Mouse (Mus musculus) kidney, embryonic 15.5 days (tissue): ENCODE results near the gene Faf1. TPM values are rescaled to one million over a fixed set of nuclear protein-coding genes. Genes with fewer than 3 reads are reported as not detected.
A peak's percentile ranks its signal among the peaks of the same experiment; 100 is the strongest.
"Not testable (repeated sequence)": the region's sequence is repeated elsewhere in the genome, so short reads cannot be mapped to it uniquely, and the experiment has no call there.

ENCODE experiments used
- ATAC-seq: fragments of 200-750 bp; cut with Nextera tagmentation; replicated peaks from 2 replicates; pipeline ENCODE4 v1.8.0; 2017; ENCODE audit warnings: moderate TSS enrichment; ENCODE audit not compliant: low FRiP score
- H3K27ac ChIP-seq: fragments of 300-500 bp; sonication (generic); 2 replicates; pipeline ENCODE4 v1.5.1; 2015; ENCODE audit warnings: mild to moderate bottlenecking, inconsistent platforms
- H3K27me3 ChIP-seq: fragments of 300-500 bp; sonication (generic); 2 replicates; pipeline ENCODE4 v1.6.1; 2015; ENCODE audit warnings: inconsistent platforms
- H3K36me3 ChIP-seq: fragments of 300-500 bp; sonication (generic); 2 replicates; pipeline ENCODE4 v1.6.1; 2015; ENCODE audit warnings: inconsistent platforms
- H3K4me1 ChIP-seq: fragments of 300-500 bp; sonication (generic); 2 replicates; pipeline ENCODE4 v1.6.1; 2015; ENCODE audit warnings: inconsistent platforms
- H3K4me2 ChIP-seq: fragments of 300-500 bp; sonication (generic); 2 replicates; pipeline ENCODE4 v1.6.1; 2015; ENCODE audit warnings: moderate library complexity, mild to moderate bottlenecking, inconsistent platforms
- H3K4me3 ChIP-seq: fragments of 300-500 bp; sonication (generic); replicated peaks from 2 replicates; pipeline ENCODE4 v1.5.1; 2015; ENCODE audit warnings: mild to moderate bottlenecking, inconsistent platforms
- H3K9ac ChIP-seq: fragments of 300-500 bp; sonication (generic); 2 replicates; pipeline ENCODE4 v1.6.1; 2015; ENCODE audit warnings: mild to moderate bottlenecking, inconsistent platforms
- H3K9me3 ChIP-seq: fragments of 300-500 bp; sonication (generic); replicated peaks from 2 replicates; pipeline ENCODE4 v1.6.1; 2016; ENCODE audit warnings: inconsistent platforms
- WGBS: fragments of 180-500 bp; shearing (Covaris S2); methylation state at CpG from one replicate; pipeline ENCODE4 v1.1.7; 2015; ENCODE audit warnings: mixed read lengths; 5-methylcytosine and 5-hydroxymethylcytosine counted together
- polyA plus RNA-seq: library from polyadenylated mRNA; unstranded; fragments of >200 nt; fragmentation: Nextera tagmentation; extraction: Ambion mirVana; gene quantifications from 2 replicates; pipeline ENCODE4 v1.2.1, GENCODE M21; 2015

Gene Faf1
- polyA plus RNA-seq, 1 experiment from 2014 or later = 22.7 TPM

GRCm38 (mm10) chr4:109666461-109667269 is 9.7 kb upstream of the Faf1 start, which contains the start of gene Cdkn2c:
Cdkn2c (minus strand) TSS chr4:109667189.
- peaks cover 23% of the 10 kb centered on the region for H3K4me1 ChIP-seq
- no peaks in the 10 kb centered on the region for H3K36me3 ChIP-seq
- peak within 1 kb of the TSS; percentile 97 for H3K4me2 ChIP-seq
- H3K9ac ChIP-seq = peak within 1 kb of the TSS; percentile 91
- no peaks in the 10 kb centered on the region for H3K9me3 ChIP-seq
- H3K4me3 ChIP-seq = peak within 1 kb of the TSS; percentile 74
- ATAC-seq = peak; percentile 96
- under 1% methylated on average over 64 of the region's 64 CpGs for WGBS
- H3K27ac ChIP-seq = peak within 1 kb of the TSS; percentile 94
- peaks cover 24% of the 10 kb centered on the region for H3K27me3 ChIP-seq

- ATAC-seq = no peak
- peak overlapping the region; percentile 97 for H3K4me2 ChIP-seq
- H3K27me3 ChIP-seq = peaks cover 18% of the 10 kb centered on the region
- H3K36me3 ChIP-seq = no peaks in the 10 kb centered on the region
- 64% methylated on average over 2 of the region's 2 CpGs for WGBS
- no peaks in the 10 kb centered on the region for H3K9me3 ChIP-seq
- peaks cover 23% of the 10 kb centered on the region for H3K4me1 ChIP-seq
- no peak overlapping the region for H3K9ac ChIP-seq
- H3K27ac ChIP-seq = no peak overlapping the region
- peak overlapping the region; percentile 74 for H3K4me3 ChIP-seq
These were observed 8.9 kb upstream of the Faf1 start for GRCm38 (mm10) chr4:109667518-109667917.

GRCm38 (mm10) chr4:109670213-109670612 is 6.2 kb upstream of the Faf1 start:
- no peak overlapping the region for H3K9ac ChIP-seq
- no peak overlapping the region for H3K4me3 ChIP-seq
- H3K4me2 ChIP-seq = no peak overlapping the region
- peaks cover 17% of the 10 kb centered on the region for H3K4me1 ChIP-seq
- 59% methylated on average over 2 of the region's 2 CpGs for WGBS
- no peak for ATAC-seq
- H3K36me3 ChIP-seq = no peaks in the 10 kb centered on the region
- no peaks in the 10 kb centered on the region for H3K9me3 ChIP-seq
- peaks cover under 1% of the 10 kb centered on the region for H3K27me3 ChIP-seq
- no peak overlapping the region for H3K27ac ChIP-seq

- no peak overlapping the region for H3K4me3 ChIP-seq
- ATAC-seq = no peak
- 72% methylated on average over 1 of the region's 1 CpGs for WGBS
- H3K9me3 ChIP-seq = no peaks in the 10 kb centered on the region
- H3K36me3 ChIP-seq = no peaks in the 10 kb centered on the region
- H3K27ac ChIP-seq = no peak overlapping the region
- no peak overlapping the region for H3K9ac ChIP-seq
- peaks cover 6% of the 10 kb centered on the region; the same call in 1 of the 2 replicates for H3K4me1 ChIP-seq
- no peaks in the 10 kb centered on the region for H3K27me3 ChIP-seq
- no peak overlapping the region for H3K4me2 ChIP-seq
These were observed 4.4 kb upstream of the Faf1 start for GRCm38 (mm10) chr4:109671941-109672340.

GRCm38 (mm10) chr4:109674097-109674496 is 2.3 kb upstream of the Faf1 start:
- H3K27ac ChIP-seq = no peak overlapping the region
- H3K4me3 ChIP-seq = no peak overlapping the region
- no peaks in the 10 kb centered on the region for H3K27me3 ChIP-seq
- no peak overlapping the region for H3K9ac ChIP-seq
- no peaks in the 10 kb centered on the region for H3K9me3 ChIP-seq
- H3K4me2 ChIP-seq = no peak overlapping the region
- ATAC-seq = no peak
- H3K4me1 ChIP-seq = peaks cover 10% of the 10 kb centered on the region
- no peaks in the 10 kb centered on the region for H3K36me3 ChIP-seq
- WGBS = 84% methylated on average over 2 of the region's 2 CpGs

- peaks cover 12% of the 10 kb centered on the region for H3K4me1 ChIP-seq
- peak overlapping the region; percentile 96 for H3K27ac ChIP-seq
- ATAC-seq = no peak
- peak overlapping the region; percentile 71 for H3K9ac ChIP-seq
- WGBS = 0% methylated on average over 3 of the region's 3 CpGs
- H3K27me3 ChIP-seq = no peaks in the 10 kb centered on the region
- H3K4me3 ChIP-seq = peak overlapping the region; percentile 85
- H3K4me2 ChIP-seq = peak overlapping the region; percentile 65
- H3K9me3 ChIP-seq = no peaks in the 10 kb centered on the region
- H3K36me3 ChIP-seq = no peaks in the 10 kb centered on the region
These were observed 833 bp downstream of the Faf1 start for GRCm38 (mm10) chr4:109677221-109677620.

- no peak overlapping the region for H3K4me3 ChIP-seq
- H3K27ac ChIP-seq = no peak overlapping the region
- WGBS = 61% methylated on average over 2 of the region's 2 CpGs
- no peak overlapping the region for H3K9ac ChIP-seq
- H3K4me1 ChIP-seq = 0 out of 2 replicates have a peak, but pooled peaks cover 2% of the 10 kb centered on the region
- no peaks in the 10 kb centered on the region for H3K9me3 ChIP-seq
- H3K4me2 ChIP-seq = no peak overlapping the region
- peaks cover 8% of the 10 kb centered on the region; the same call in 1 of the 2 replicates for H3K36me3 ChIP-seq
- no peaks in the 10 kb centered on the region for H3K27me3 ChIP-seq
- ATAC-seq = no peak
These were observed 7.2 kb downstream of the Faf1 start for GRCm38 (mm10) chr4:109683561-109683960.

- H3K36me3 ChIP-seq = peaks cover 10% of the 10 kb centered on the region; the same call in 1 of the 2 replicates
- H3K4me2 ChIP-seq = no peak overlapping the region
- ATAC-seq = no peak
- no peaks in the 10 kb centered on the region for H3K27me3 ChIP-seq
- no peak overlapping the region for H3K27ac ChIP-seq
- H3K4me1 ChIP-seq = no peaks in the 10 kb centered on the region
- H3K9ac ChIP-seq = no peak overlapping the region
- H3K9me3 ChIP-seq = peaks cover 11% of the 10 kb centered on the region
- H3K4me3 ChIP-seq = no peak overlapping the region
These were observed 16.3 kb downstream of the Faf1 start for GRCm38 (mm10) chr4:109692674-109693073.

GRCm38 (mm10) chr4:109700727-109701126 is 24.3 kb downstream of the Faf1 start:
- 94% methylated on average over 3 of the region's 3 CpGs for WGBS
- H3K4me1 ChIP-seq, H3K27ac ChIP-seq, H3K27me3 ChIP-seq, ATAC-seq, H3K36me3 ChIP-seq, H3K9me3 ChIP-seq, H3K9ac ChIP-seq, H3K4me2 ChIP-seq, H3K4me3 ChIP-seq: not testable (repeated sequence)

GRCm38 (mm10) chr4:109703568-109703967 is 27.2 kb downstream of the Faf1 start:
- Histone ChIP-seq H3K4me3 (no peak overlapping the region), H3K9me3 (no peaks in the 10 kb centered on the region), H3K27me3 (no peaks in the 10 kb centered on the region), H3K27ac (no peak overlapping the region), H3K4me2 (no peak overlapping the region), H3K9ac (no peak overlapping the region), H3K36me3 (no peaks in the 10 kb centered on the region), H3K4me1 (no peaks in the 10 kb centered on the region)
- no peak for ATAC-seq

GRCm38 (mm10) chr4:109705349-109705748 is 29.0 kb downstream of the Faf1 start:
- Histone ChIP-seq H3K36me3 (no peaks in the 10 kb centered on the region), H3K4me3 (no peak overlapping the region), H3K4me1 (no peaks in the 10 kb centered on the region), H3K27ac (no peak overlapping the region), H3K4me2 (no peak overlapping the region), H3K9me3 (no peaks in the 10 kb centered on the region), H3K27me3 (no peaks in the 10 kb centered on the region), H3K9ac (no peak overlapping the region)
- no peak for ATAC-seq
- 94% methylated on average over 2 of the region's 2 CpGs for WGBS

- H3K9me3 ChIP-seq = no peaks in the 10 kb centered on the region
- H3K4me2 ChIP-seq = no peak overlapping the region
- no peaks in the 10 kb centered on the region for H3K36me3 ChIP-seq
- H3K27me3 ChIP-seq = no peaks in the 10 kb centered on the region
- no peak overlapping the region for H3K9ac ChIP-seq
- no peak overlapping the region for H3K27ac ChIP-seq
- no peak overlapping the region for H3K4me3 ChIP-seq
- ATAC-seq = no peak
- no peaks in the 10 kb centered on the region for H3K4me1 ChIP-seq
- WGBS = 95% methylated on average over 5 of the region's 5 CpGs
These were observed 42.9 kb downstream of the Faf1 start for GRCm38 (mm10) chr4:109719281-109719680.

GRCm38 (mm10) chr4:109729281-109729680 is 52.9 kb downstream of the Faf1 start:
- 15% methylated on average over 2 of the region's 2 CpGs for WGBS

More at GRCm38 (mm10) chr4:109729281-109729680, 52.9 kb downstream of the Faf1 start:
- no peaks in the 10 kb centered on the region for H3K9me3 ChIP-seq
- H3K9ac ChIP-seq = no peak overlapping the region
- H3K4me3 ChIP-seq = no peak overlapping the region
- no peak for ATAC-seq
- H3K4me2 ChIP-seq = no peak overlapping the region
- H3K27ac ChIP-seq = no peak overlapping the region
- no peaks in the 10 kb centered on the region for H3K4me1 ChIP-seq
- no peaks in the 10 kb centered on the region for H3K27me3 ChIP-seq
- H3K36me3 ChIP-seq = no peaks in the 10 kb centered on the region
